Mouse (Mus musculus) liver, embryonic 15.5 days (tissue): ENCODE measurements around the gene Zcchc7. TPM values are rescaled to one million over a fixed set of nuclear protein-coding genes. Genes with fewer than 3 reads are reported as not detected.

Experiments
- ATAC-seq: fragments of 200-750 bp; cut with Nextera tagmentation; 2 replicates; pipeline ENCODE4 v1.8.0; 2017; ENCODE audit warnings: moderate number of reproducible peaks, mild to moderate bottlenecking, moderate library complexity; ENCODE audit not compliant: insufficient read depth
- H3K27ac ChIP-seq: fragments of 300-500 bp; sonication (generic); replicated peaks from 2 replicates; pipeline ENCODE4 v1.5.1; 2015; ENCODE audit warnings: mild to moderate bottlenecking, inconsistent platforms
- H3K27me3 ChIP-seq: fragments of 300-500 bp; sonication (generic); 2 replicates; pipeline ENCODE4 v1.6.1; 2015; ENCODE audit warnings: mild to moderate bottlenecking, inconsistent platforms
- H3K36me3 ChIP-seq: fragments of 300-500 bp; sonication (generic); replicated peaks from 2 replicates; pipeline ENCODE4 v1.6.1; 2015; ENCODE audit warnings: moderate library complexity, mild to moderate bottlenecking, inconsistent platforms
- H3K4me1 ChIP-seq: fragments of 300-500 bp; sonication (generic); replicated peaks from 2 replicates; pipeline ENCODE4 v1.6.1; 2015; ENCODE audit warnings: inconsistent platforms
- H3K4me2 ChIP-seq: fragments of 300-500 bp; sonication (generic); 2 replicates; pipeline ENCODE4 v1.6.1; 2015; ENCODE audit warnings: moderate library complexity, mild to moderate bottlenecking, inconsistent platforms
- H3K4me3 ChIP-seq: fragments of 300-500 bp; sonication (generic); replicated peaks from 2 replicates; pipeline ENCODE4 v1.5.1; 2015; ENCODE audit warnings: mild to moderate bottlenecking, inconsistent platforms
- H3K9ac ChIP-seq: fragments of 300-500 bp; sonication (generic); 2 replicates; pipeline ENCODE4 v1.6.1; 2015; ENCODE audit warnings: moderate library complexity, mild to moderate bottlenecking, inconsistent platforms
- H3K9me3 ChIP-seq: fragments of 300-500 bp; sonication (generic); replicated peaks from 2 replicates; pipeline ENCODE4 v1.6.1; 2016; ENCODE audit warnings: inconsistent platforms
- WGBS: fragments of 180-500 bp; shearing (Covaris S2); methylation state at CpG from one replicate; pipeline ENCODE4 v1.1.7; 2015; ENCODE audit warnings: mixed read lengths; ENCODE audit not compliant: insufficient replicate concordance; 5-methylcytosine and 5-hydroxymethylcytosine counted together
- polyA plus RNA-seq: library from polyadenylated mRNA; unstranded; fragments of >200 nt; fragmentation: Nextera tagmentation; extraction: Ambion mirVana; gene quantifications from 2 replicates; pipeline ENCODE4 v1.2.1, GENCODE M21; 2015

Zcchc7 gene
- polyA plus RNA-seq, 1 experiment from 2014 or later, result 13.0 TPM

DNA sequence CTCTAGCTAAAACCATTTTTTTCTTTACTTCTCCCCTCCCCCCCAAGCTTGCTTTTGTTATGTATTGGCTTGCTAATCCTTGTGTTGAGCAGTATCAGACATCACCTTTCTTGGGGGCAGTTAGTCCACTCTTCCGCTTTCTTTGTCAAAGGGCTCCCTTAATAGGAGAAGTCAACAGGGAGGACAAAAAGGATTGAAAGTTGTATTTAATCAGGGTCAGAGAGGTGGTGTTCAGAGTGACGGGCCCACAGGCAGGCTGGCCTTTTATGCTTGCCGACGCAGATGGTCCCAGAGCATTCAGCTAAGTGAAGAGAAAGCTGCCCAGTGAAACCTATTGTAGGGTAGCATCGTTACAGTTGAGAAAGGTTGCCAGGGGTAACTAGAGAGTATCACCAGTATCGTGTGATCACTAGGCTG lies 96.2 kb downstream of the Zcchc7 start:
- Histone ChIP-seq H3K4me3 (no peak overlapping the region), H3K9ac (no peak overlapping the region), H3K4me1 (no peaks in the 10 kb centered on the region), H3K36me3 (no peaks in the 10 kb centered on the region), H3K27me3 (no peaks in the 10 kb centered on the region), H3K27ac (no peak overlapping the region), H3K4me2 (no peak overlapping the region), H3K9me3 (no peaks in the 10 kb centered on the region)
- no peak for ATAC-seq
- 71% methylated on average over 6 of the region's 6 CpGs for WGBS

DNA sequence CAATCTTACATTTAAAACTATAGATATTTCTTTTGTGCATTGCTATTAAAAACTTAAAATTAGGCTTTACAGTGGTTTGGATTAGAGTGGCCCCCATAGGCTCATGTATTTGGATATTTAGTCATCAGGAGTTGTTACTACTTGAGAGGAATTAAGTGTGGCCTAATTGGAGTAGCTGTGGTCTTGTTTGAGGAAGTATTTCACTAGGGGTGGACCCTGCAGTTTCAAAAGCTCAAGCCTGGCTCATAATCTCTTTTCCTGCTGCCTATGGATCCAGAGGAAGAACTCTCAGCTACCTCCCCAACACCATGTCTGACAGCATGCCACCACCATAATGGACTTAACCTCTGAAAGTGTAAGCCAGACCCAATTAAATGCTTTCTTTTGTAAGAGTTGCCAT lies 115.9 kb downstream of the Zcchc7 start:
- Histone ChIP-seq H3K4me2 (no peak overlapping the region), H3K9me3 (no peaks in the 10 kb centered on the region), H3K9ac (no peak overlapping the region), H3K36me3 (no peaks in the 10 kb centered on the region), H3K4me1 (0 out of 2 replicates have a peak, but pooled peaks cover 6% of the 10 kb centered on the region), H3K27me3 (no peaks in the 10 kb centered on the region), H3K4me3 (no peak overlapping the region), H3K27ac (no peak overlapping the region)
- ATAC-seq, result no peak

DNA sequence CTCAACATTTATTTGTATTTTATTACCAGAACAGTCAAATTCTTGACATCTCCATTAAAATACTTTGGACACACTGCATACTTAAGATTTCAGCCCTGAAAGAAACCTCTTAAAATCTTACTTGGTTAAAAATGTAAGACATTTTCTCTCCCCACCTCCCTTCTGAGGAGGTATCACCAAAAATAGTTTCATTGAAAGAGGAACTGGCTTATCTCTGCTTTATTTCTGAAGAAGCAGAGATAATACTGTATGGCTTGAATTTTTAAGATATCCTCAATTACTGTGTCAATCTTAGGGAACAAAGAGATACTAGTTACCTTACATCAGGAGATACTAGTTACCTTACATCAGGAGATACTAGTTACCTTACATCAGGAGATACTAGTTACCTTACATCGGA lies 116.4 kb downstream of the Zcchc7 start:
- no peak overlapping the region for H3K4me3 ChIP-seq
- no peaks in the 10 kb centered on the region for H3K36me3 ChIP-seq
- H3K4me2 ChIP-seq, result no peak overlapping the region
- H3K9ac ChIP-seq, result no peak overlapping the region
- no peaks in the 10 kb centered on the region for H3K9me3 ChIP-seq
- H3K27ac ChIP-seq, result no peak overlapping the region
- no peak for ATAC-seq
- H3K27me3 ChIP-seq, result no peaks in the 10 kb centered on the region
- 0 out of 2 replicates have a peak, but pooled peaks cover 6% of the 10 kb centered on the region for H3K4me1 ChIP-seq
- 59% methylated on average over 1 of the region's 1 CpGs for whole genome bisulfite sequencing

DNA sequence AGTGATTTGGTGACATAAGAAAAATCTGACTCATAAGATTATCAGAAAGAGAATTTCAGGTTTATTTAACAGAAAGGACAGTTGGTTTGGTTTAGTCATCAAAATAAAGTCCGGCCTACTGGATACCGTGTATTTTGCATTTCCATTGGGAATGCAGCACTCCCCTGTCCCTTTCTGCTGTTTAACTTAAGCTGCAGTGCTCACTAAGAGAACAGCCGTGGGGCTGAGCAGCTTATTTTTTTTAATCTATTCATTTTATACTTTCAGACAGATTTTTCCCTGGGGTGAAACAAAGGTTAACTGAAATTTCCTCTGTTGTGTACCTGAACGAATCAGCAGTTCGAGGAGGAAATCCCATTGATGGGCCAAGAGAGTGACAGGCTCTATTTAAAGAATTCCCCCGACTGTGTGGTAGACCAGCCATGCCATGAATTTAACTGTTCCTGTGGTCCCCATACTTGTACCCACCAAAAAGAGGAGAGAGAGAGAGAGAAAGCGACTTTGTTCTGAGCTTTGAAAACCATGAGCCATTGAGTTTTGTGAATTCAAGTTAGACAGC lies 124.5 kb downstream of the Zcchc7 start:
- Histone ChIP-seq H3K9ac (no peak overlapping the region), H3K9me3 (no peaks in the 10 kb centered on the region), H3K27me3 (no peaks in the 10 kb centered on the region), H3K4me2 (no peak overlapping the region), H3K36me3 (no peaks in the 10 kb centered on the region), H3K4me1 (no peaks in the 10 kb centered on the region), H3K27ac (no peak overlapping the region), H3K4me3 (no peak overlapping the region)
- no peak for ATAC-seq
- 53% methylated on average over 7 of the region's 7 CpGs for WGBS

DNA sequence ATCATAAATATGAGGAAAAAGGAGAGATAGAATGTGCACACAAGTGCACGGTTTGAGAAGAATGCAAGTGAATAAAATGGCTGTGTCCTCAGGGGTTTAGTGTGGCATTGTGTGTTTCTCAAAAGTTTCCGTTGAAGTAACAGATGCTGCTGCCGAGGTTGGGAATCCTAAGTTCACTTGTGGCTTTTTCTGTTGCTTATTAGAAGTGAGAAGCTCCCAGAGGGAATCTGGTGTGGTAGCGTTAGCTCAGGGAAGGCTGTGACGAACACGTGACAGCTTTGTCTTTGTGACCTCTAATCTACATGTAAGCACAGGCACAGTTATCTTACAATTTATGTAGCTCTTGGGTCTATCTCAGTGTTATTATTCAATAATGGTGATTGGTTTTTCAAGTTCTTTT lies 130.5 kb downstream of the Zcchc7 start:
- Histone ChIP-seq H3K36me3 (no peaks in the 10 kb centered on the region), H3K4me2 (no peak overlapping the region), H3K27me3 (no peaks in the 10 kb centered on the region), H3K27ac (no peak overlapping the region), H3K9ac (no peak overlapping the region), H3K9me3 (no peaks in the 10 kb centered on the region), H3K4me1 (no peaks in the 10 kb centered on the region), H3K4me3 (no peak overlapping the region)
- no peak for ATAC-seq
- WGBS, result 63% methylated on average over 6 of the region's 6 CpGs

DNA sequence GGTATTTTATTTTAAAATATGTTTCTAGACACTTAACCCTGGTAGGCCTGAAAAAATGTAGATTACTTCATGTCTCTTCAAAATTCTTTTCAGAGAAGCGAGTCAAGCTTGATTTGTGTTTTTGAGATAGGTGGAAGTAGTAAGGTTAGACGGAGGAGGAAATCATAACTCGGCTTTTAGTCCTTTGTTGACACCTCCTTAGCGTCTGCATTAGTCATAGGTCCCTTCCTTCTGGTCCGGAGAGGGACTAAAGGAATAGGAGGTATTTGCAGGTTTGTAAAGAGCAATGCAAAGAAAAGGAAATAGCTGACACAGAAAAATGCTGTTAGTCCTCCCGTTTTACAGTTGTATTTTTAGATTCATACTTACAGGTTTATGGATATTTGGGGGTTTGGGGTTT lies 135.7 kb downstream of the Zcchc7 start:
- Histone ChIP-seq H3K9me3 (no peaks in the 10 kb centered on the region), H3K4me2 (no peak overlapping the region), H3K27me3 (no peaks in the 10 kb centered on the region), H3K36me3 (peaks cover 14% of the 10 kb centered on the region), H3K4me1 (no peaks in the 10 kb centered on the region), H3K27ac (no peak overlapping the region), H3K4me3 (no peak overlapping the region), H3K9ac (no peak overlapping the region)
- 49% methylated on average over 6 of the region's 6 CpGs for WGBS
- no peak for ATAC-seq

DNA sequence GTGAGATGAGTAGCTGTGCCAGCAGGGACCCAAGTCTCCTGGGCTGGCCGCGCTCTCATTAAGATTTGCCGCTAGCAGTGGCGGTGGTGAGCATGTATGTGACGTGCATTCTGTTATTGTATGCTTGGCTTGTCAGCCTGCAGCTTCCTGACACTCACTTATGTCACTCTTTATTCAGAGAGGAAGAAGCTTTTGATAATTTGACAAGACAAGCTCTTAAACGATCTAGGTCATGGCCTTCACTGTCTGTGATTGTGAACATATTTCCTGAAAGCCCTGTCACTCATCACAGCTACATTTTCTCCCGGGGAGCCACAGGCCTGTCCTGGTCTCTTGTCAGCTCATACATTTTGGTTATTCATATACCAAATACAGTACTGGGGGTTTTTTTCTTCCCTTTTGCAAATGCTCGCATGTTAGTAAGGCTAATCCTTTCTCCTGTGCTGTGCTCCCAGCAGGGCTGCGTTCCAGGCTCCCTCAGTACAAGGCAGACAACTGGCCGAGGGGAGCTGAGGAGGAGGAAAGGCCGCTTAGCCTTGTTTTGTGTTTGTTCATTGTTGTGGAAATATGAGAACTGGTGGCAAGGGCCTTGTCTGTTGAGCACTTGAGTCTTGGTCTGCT lies 150.1 kb downstream of the Zcchc7 start:
- H3K36me3 ChIP-seq, result no peaks in the 10 kb centered on the region
- H3K27ac ChIP-seq, result no peak overlapping the region
- 69% methylated on average over 11 of the region's 11 CpGs for WGBS
- H3K9me3 ChIP-seq, result no peaks in the 10 kb centered on the region
- H3K9ac ChIP-seq, result no peak overlapping the region
- H3K4me1 ChIP-seq, result no peaks in the 10 kb centered on the region
- H3K27me3 ChIP-seq, result no peaks in the 10 kb centered on the region
- ATAC-seq, result no peak
- H3K4me2 ChIP-seq, result no peak overlapping the region
- H3K4me3 ChIP-seq, result no peak overlapping the region

DNA sequence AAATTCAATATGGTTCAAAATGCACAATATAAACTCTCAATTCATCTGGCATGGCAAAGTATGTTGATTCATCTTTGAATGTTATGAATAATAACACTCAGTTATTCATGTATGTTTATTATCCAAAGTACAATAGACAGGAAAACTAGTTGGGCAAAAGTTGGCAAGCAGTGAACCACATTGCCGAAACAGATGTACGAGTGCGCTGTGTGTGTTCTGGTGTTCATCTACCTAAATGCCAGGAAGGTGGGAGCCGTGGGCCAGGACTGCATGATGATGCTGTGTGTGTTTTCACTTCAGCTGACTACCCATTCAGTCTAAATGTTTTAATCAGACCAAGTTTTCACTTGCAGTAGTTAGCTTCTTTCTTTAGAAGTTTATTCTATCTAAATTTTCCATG lies 150.7 kb downstream of the Zcchc7 start:
- ATAC-seq, result no peak
- no peak overlapping the region for H3K4me2 ChIP-seq

DNA sequence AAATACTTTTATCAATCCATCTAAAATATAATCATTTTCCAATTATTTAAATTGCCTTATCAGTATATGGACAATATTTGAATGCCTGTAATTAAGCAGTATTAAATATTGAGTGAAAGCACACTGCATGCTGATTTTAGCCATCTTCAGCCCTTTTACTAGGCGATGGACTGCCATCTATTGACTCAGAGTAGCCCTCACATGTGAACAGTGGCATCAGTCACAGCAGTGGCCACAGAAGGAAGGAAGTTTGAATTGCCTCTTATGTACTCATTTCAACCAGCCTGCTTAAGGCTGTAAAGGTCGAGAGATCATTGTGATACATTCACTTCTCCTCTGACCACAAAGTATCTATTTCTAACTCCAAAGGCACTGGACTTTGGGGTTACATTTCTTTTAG lies 154.4 kb downstream of the Zcchc7 start:
- Histone ChIP-seq H3K27ac (no peak overlapping the region), H3K36me3 (no peaks in the 10 kb centered on the region), H3K4me2 (no peak overlapping the region), H3K9ac (no peak overlapping the region), H3K4me3 (no peak overlapping the region), H3K4me1 (no peaks in the 10 kb centered on the region), H3K27me3 (no peaks in the 10 kb centered on the region), H3K9me3 (no peaks in the 10 kb centered on the region)
- WGBS, result 29% methylated on average over 2 of the region's 2 CpGs
- ATAC-seq, result no peak

More for the DNA sequence above, 150.7 kb downstream of the Zcchc7 start:
- no peak overlapping the region for H3K4me3 ChIP-seq
- 80% methylated on average over 4 of the region's 4 CpGs for WGBS
- no peak overlapping the region for H3K27ac ChIP-seq
- H3K36me3 ChIP-seq, result no peaks in the 10 kb centered on the region
- no peaks in the 10 kb centered on the region for H3K4me1 ChIP-seq
- H3K9me3 ChIP-seq, result no peaks in the 10 kb centered on the region
- H3K9ac ChIP-seq, result no peak overlapping the region
- H3K27me3 ChIP-seq, result no peaks in the 10 kb centered on the region

DNA sequence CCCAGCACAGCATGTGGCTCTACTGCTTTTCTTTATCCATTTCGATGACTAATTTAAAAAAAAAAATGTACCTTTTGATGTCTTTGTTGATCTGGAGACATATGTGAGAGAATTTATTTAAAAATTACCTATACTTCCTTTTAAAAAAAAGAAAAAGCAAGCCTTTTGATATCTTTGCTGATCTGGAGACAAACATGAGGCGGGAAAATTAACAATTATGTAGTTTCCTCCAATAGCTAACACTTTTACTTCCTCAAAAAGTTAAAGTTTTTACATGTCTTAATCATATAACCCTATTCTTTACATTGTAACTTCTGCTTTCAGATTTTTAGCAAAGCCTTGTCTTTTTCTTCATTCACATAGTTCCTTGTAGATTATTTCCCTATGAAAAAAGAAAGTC lies 155.2 kb downstream of the Zcchc7 start:
- H3K4me1 ChIP-seq, result no peaks in the 10 kb centered on the region
- ATAC-seq, result no peak
- no peaks in the 10 kb centered on the region for H3K36me3 ChIP-seq
- H3K4me3 ChIP-seq, result no peak overlapping the region
- H3K9ac ChIP-seq, result no peak overlapping the region
- H3K4me2 ChIP-seq, result no peak overlapping the region
- 72% methylated on average over 2 of the region's 2 CpGs for WGBS
- H3K27me3 ChIP-seq, result no peaks in the 10 kb centered on the region
- no peak overlapping the region for H3K27ac ChIP-seq
- H3K9me3 ChIP-seq, result no peaks in the 10 kb centered on the region

DNA sequence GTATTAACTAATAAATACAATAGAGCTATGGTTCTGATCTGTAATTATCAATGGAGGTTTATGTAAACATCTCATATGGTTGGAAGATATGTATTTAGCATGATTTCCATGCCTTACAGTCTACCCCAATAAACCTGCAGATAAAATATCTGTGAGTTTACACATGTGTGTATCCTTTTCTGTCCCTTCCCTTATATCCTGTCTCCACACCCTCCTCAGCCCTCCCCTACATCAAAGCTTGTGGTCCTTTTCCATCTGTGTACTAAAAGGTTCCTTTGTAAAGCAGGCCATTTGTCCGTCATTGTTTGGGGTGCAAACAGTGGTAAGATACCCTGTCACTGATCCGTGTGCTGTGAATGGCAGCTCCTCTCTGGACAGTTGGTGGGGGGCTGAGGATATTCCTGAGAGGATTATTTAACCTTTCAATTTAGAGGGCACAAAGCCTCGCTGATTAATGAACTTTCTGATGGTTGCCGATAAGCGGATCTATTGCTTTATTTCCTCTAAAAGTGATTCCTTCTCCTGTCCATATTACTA lies 161.7 kb downstream of the Zcchc7 start:
- ATAC-seq, result no peak
- Histone ChIP-seq H3K36me3 (no peaks in the 10 kb centered on the region), H3K4me1 (peaks cover 13% of the 10 kb centered on the region), H3K4me2 (no peak overlapping the region), H3K9ac (no peak overlapping the region), H3K27ac (no peak overlapping the region; the same call in 1 of the 2 replicates), H3K9me3 (no peaks in the 10 kb centered on the region), H3K27me3 (no peaks in the 10 kb centered on the region), H3K4me3 (no peak overlapping the region)
- 65% methylated on average over 5 of the region's 5 CpGs for WGBS

DNA sequence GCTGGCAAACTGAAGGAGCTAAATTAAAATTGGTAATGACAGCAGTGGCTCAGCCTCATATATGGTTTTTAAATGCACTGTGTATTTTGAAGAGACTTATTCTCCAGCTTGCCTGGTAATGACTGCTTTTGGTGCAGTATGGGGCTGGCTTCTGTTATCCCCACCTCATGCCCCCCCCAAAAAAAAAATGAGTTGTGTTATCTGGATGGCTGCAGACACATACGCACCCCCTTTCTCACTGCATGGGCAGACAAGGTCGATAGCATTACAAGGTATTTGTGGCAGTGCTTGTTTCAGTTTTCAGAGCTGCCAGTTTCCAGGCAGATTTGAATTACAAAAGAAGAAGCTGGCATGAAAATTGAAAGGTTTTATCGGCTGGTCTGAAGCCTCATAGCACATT lies 162.2 kb downstream of the Zcchc7 start:
- WGBS, result 47% methylated on average over 3 of the region's 3 CpGs
- Histone ChIP-seq H3K9ac (no peak overlapping the region), H3K4me2 (0 out of 2 replicates have a peak overlapping the region, but pooled peaks have one; percentile 2), H3K4me1 (peaks cover 19% of the 10 kb centered on the region), H3K36me3 (no peaks in the 10 kb centered on the region), H3K27ac (no peak overlapping the region; the same call in 1 of the 2 replicates), H3K9me3 (no peaks in the 10 kb centered on the region), H3K27me3 (no peaks in the 10 kb centered on the region), H3K4me3 (no peak overlapping the region)
- ATAC-seq, result peak; percentile 77
